Mouse (Mus musculus): ENCODE data around the gene Jazf1.

The Jazf1 gene

GRCm38 (mm10) chr6:53006032-53006431 lies 62.4 kb downstream of the Jazf1 start:
- no peak for DNase-seq

GRCm38 (mm10) chr6:53005544-53005943 lies 62.9 kb downstream of the Jazf1 start:
- no peak for DNase-seq

DNA sequence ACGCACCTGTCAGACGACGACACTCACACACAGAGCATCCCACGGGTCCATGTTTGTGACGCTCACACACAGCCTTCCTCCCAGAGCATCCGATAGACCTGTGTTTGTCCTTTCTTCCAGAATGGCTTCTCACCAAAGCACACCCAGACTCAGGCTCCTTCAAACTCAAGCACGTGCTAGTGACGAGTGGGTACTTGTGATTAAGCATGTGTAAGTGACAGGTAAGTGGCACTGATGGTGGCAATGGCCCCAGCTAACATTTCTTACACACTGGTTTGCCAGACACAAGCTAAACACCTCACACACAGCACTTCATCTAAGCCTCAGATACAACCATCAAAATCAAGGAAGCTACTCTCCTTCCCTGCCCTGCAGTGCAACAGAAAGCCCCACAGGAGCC lies 77.6 kb downstream of the Jazf1 start:
- no peak for DNase-seq

DNA sequence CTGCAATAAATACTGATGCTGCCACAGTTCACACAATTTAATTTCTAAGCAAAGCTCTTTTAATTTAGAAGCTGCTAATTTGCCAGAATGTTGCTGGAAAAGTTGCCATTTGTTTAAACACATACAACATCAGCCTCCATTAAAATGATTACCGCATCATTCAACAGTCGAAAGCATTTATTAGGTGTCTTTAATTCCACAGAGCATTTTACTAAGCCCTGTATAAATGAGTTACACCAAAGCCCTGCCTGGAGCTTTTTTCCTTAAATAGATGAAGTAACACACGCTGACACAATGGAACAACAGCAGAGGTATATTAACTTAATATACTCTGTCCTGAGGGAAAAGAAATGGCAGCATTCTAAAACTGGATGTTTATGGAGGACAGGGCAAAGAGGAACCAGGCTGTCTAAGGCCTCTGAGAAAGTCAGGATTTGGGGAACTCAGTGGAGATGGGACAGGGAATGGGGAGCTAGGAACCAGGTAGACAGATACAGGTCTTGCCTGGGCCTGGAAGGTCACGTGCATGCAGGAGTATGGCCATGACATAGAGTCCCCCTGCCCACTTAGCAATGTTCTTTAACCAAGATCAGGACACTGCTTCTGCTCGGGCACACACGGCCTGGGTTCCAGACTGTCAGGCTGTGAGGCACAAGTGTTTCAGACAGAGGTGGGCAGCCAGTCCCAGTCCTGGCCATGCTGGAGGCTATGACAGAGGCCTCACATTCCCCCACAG lies 80.4 kb downstream of the Jazf1 start:
- no peak for DNase-seq

GRCm38 (mm10) chr6:52987391-52987790 lies 81.0 kb downstream of the Jazf1 start:
- no peak for DNase-seq

GRCm38 (mm10) chr6:52982175-52982574 lies 86.3 kb downstream of the Jazf1 start:
- DNase-seq: no peak

- no peak for DNase-seq
Observed at GRCm38 (mm10) chr6:52979503-52979902, 88.9 kb downstream of the Jazf1 start.

DNA sequence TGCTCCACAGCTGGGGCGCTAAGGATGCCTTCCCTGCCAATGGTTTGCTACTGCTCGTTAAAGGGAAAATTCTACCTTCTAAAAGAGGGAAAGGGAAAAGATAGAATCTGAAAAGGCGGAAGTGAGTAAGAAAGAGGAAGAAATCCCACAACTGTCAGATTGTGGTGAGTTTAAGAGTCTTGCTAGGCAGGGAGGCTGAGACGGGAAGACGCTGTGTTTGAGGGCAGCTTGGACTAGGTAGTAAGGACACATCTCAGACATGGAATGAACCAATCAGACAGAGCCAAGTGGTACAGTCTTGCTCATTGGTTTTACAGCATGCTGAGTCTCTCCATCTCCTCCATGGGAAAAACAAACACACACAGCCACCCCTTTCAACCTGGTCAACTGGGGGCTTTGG lies 95.1 kb downstream of the Jazf1 start:
- no peak for DNase-seq

DNA sequence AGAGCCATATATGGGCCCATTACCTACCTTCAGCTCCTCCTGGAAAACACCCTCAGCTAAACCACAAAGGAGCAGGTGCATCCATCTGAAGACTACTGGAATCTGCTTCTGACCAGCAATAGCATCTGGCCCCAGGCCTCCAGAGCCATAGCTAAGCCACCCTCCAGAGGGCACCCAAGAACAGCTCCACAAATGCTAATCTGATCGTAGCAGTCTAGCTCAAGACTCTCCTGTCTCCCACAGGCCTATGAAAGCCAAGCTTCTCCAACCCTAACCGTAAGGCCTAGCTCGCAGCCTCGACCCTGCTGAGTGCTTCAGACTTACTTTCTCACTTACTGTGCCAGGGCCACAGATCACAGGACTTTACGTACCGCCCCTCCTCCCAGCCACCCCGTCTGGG lies 96.3 kb downstream of the Jazf1 start:
- DNase-seq: no peak

DNA sequence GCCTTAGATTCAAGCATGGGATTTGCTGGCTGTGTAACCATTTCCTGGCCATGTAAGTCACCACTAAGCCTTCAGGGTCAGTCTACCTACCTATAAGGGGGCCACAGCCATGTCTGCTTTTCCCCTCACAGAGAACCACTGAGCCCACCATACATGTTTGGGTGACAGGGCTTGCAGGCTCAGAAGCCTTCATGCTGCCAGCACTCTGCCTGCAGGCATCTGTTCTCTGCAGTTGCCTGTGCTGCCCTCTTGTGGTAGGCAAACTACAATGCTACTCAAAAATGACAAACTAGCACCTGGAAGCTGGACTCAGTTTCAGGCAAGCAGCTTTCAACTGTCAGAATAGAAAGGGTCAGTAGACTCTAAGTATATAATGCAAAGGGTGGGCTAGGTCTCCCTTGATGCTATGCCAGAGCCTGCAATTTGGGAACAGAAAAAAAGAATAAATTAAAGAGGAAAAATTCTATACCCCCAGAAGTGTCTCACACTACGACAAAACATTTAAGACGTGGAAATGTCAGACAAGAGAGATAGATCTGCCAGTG lies 98.6 kb downstream of the Jazf1 start:
- DNase-seq: peak; percentile 70

GRCm38 (mm10) chr6:52968346-52968891 lies 100.0 kb downstream of the Jazf1 start:
- no peak for DNase-seq

GRCm38 (mm10) chr6:52967557-52968270 lies 100.7 kb downstream of the Jazf1 start:
- no peak for DNase-seq

- DNase-seq: no peak
Observed at GRCm38 (mm10) chr6:52966001-52966400, 102.4 kb downstream of the Jazf1 start.

DNA sequence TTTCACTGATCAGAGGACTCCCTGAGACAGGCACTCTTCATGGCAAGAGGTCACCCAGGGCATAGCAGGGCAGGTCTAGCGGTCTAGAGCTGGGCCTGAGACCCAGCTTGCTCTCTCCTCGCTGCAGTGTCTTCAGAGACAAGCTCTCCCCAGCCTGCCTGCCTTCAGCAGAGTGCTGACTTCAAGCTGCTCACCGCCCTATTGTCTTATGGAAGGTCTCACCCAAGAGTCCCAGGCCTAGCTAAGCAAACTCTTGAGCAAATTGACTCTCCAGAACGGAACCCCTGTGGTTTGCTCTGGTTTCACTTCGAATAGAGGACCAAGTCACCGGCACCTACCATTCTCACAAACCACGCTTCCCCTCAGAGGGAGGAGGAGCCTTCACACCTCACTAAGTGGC lies 103.1 kb downstream of the Jazf1 start:
- no peak for DNase-seq

DNA sequence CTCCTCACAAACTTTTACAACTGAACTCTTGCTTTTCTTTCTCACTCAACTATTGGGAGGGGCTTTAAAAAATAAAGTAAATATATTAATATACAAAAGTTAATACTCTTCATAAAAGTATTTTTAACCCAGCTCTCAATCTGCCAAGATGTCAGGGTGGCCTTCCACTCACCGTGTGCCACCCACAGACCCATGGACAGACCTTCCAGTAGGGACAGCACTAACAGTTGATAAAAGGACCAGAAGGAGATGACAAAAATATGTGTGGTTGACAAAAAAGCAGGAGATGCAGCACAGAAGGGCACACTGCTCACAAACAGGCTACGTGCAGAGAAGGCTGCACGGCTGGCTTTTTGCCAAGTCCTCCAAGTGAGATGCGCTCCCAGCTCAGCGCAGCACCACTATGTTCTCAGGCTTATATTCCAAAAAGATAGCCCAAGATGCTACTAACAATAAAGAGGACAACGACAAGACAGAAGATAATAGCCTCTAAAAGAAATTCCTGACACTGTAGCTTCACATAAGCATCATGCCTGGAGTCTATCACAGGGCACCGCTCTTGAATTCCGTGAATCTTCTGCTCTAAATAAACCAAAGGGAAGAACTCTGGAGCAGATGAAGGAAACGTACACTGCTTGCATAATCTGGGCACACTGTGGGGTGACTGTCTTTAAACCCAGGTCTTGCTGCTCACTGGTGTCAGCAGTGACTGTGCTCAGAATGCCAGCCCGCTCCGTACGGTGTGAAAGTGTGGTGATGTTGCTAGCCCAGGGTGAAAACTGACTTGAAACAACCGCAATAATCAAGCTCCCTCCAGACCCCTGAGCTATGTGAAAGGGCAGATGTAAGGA lies 104.4 kb downstream of the Jazf1 start:
- DNase-seq: peak; percentile 68

DNA sequence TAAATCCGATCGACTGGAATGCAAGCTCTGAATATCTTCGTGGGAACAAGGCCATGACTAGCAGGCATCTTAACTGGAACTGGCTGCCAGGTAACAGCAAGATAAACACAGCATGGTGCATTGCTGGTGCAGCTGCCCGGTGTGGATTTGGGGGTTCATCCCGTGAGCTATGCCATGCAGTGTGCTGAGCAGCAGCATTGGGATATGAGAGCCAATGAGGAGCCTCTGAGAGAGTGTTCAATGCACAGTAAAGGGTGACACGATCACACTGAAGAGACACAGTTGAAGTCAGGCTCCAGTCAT lies 105.0 kb downstream of the Jazf1 start:
- DNase-seq: no peak

- DNase-seq: no peak
Observed at GRCm38 (mm10) chr6:52962600-52963429, 105.6 kb downstream of the Jazf1 start.

GRCm38 (mm10) chr6:52961660-52962490 lies 106.6 kb downstream of the Jazf1 start:
- DNase-seq: no peak

DNA sequence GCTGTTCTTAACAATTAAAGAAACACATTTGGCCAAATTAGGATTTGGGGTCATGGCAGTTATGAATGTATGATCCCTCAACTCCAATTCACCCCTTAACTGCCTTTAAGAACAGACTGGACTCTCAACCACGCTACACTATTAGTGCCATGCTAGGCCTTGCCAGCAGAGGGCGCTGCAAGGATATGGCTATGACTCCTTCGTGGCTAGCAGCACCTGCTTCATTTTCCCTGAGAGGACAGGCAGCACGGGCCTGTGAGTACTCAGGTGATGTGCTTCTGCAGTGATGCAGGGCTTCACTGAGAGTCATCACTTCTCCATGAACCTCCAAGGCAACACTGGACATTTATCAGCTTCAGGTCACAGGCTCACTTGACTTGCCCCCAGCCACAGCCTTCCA lies 110.7 kb downstream of the Jazf1 start:
- DNase-seq: peak; percentile 55

- no peak for DNase-seq
Observed at GRCm38 (mm10) chr6:52956131-52956530, 112.3 kb downstream of the Jazf1 start.

DNA sequence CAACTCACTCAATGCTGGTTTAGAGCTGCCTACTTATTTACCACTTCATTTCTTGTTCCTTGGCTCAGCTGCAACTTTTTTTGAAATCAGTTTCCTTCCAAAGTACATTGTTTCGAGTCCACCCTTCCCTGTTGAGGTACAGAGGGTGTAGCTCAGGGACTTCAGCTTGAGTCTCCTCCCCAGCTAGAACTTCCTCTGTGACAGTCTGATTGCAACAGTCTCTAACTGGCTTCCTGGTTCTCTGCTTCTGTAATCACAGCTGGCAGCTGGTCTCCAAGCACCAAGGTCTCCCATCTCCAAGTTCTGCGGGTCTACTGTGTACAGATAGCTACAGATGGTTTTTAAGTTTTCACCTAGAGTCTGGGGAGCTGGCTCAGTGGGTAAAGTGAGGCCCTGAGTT lies 113.1 kb downstream of the Jazf1 start:
- no peak for DNase-seq

Measured in right cerebral cortex, postnatal 14 days (tissue).